Mouse (Mus musculus): ENCODE data around the gene Tmem201.

DNA sequence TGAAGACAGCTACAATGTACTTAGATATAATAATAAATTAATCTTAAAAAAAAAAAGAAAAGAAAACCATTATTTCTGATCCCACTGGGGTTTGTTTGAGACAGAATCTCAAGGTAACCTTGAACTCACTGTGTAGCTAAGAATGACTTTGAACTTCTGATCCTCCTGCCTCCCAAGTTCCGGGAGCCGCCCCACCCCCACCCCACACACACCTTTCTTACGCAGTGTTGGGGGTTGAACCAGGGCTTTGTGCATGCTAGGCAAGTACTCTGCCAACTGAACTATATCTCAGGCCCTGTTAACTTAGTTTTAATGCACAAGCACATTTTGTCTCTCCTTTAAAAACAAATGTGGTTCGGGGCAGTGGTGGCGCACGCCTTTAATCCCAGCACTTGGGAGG is 66.7 kb downstream of the Tmem201 start:
- TF ChIP-seq CTCF (IDR thresholded peaks at IDR 0.05; ENCODE audit: borderline replicate concordance, insufficient read depth, low read length), result no peak
- no peak for TF ChIP-seq POLR2A (IDR thresholded peaks at IDR 0.05; ENCODE audit: low read depth, low read length)

All from embryonic fibroblast, embryonic 13.5 days (primary cell).